Mouse (Mus musculus) olfactory bulb, adult 2 months (tissue): ENCODE results near the gene Slco3a1.

ENCODE experiments used
- CTCF ChIP-seq: fragments of 200-500 bp; IDR thresholded peaks from 2 replicates; pipeline ENCODE4 v1.5.1; 2012; ENCODE audit warnings: low read depth, mild to moderate bottlenecking, low read length, moderate library complexity; ENCODE audit not compliant: insufficient read depth
- POLR2A ChIP-seq: fragments of 200-500 bp; IDR thresholded peaks from 2 replicates; pipeline ENCODE4 v1.6.1; 2012; ENCODE audit warnings: mild to moderate bottlenecking, low read depth, low read length, moderate library complexity; ENCODE audit not compliant: insufficient read depth

DNA sequence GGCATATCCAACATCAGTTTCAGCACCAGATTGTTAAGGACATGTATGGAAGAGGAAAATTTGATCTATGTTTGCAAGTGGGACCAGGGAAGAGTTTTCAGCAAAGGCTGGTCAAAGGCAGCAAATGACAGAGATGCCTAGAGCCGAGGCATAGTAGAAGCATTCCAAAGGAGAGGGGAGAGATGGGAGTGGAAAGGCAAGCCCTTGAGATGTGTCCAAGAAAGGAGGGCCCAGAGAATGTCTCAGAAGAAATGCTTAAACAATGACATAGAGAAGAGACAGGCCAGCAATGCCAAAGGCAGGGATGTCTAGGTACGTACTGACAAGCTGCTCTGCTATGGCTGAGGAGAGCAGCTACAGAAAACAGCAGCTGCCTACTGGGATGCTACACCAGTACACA is 97.8 kb downstream of the Slco3a1 start:
- no peak for TF ChIP-seq CTCF
- TF ChIP-seq POLR2A: no peak
